Mouse (Mus musculus) testis, adult 2 months (tissue): Measurements from ENCODE around the gene Rpap1.

Experiments used
- CTCF ChIP-seq: fragments of 200-500 bp; IDR thresholded peaks from 2 replicates; pipeline ENCODE4 v1.5.1; 2012; ENCODE audit warnings: low read depth, mild to moderate bottlenecking, inconsistent platforms, low read length, moderate library complexity; ENCODE audit not compliant: control insufficient read depth, insufficient read depth, insufficient replicate concordance
- POLR2A ChIP-seq: fragments of 200-500 bp; IDR thresholded peaks from 2 replicates; pipeline ENCODE4 v1.6.1; 2012; ENCODE audit warnings: low read depth, mild to moderate bottlenecking, inconsistent platforms, low read length, moderate library complexity; ENCODE audit not compliant: control insufficient read depth

DNA sequence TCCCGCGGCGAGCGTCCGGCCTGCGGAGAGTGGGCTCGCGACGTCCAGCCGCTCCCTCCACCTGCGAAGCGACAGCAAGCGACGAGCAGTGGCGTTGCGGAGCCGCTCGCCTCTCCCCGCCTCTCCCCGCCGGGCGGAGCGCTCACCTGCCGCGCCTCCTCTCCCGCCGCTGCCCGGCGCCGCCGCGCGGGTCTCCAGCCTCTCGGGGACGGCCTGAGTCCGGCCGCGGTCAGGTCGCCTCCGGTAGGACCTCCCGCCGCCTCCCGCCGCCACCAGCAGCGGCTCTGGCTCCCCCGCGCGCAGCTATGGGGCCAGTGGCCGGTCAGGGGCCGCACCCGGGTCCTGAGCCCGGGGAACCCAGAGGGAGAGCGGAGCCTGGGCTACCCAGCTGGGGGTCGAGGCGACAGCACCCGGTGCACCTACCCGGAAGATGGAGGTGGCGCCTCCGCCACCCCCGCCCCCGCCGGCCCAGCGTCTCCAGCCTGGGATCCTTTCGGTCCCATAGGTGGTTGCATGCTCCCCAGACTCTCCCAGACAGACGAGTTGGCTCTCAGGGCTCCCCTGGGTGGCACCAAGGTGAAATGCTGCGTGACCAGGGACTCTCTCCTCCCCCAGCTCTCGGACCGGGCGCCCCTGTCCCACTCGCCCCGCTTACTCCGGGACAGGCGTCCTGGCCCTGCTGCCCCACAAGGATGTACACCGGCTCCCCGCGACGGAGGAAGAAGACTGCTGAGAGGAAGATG, 29.1 kb downstream of the Rpap1 start:
- TF ChIP-seq CTCF (no peak), POLR2A (no peak)
